Mouse (Mus musculus): ENCODE results near the gene Tank. TPM values are rescaled to one million over a fixed set of nuclear protein-coding genes. Genes with fewer than 3 reads are reported as not detected.
A peak's percentile ranks its signal among the peaks of the same experiment; 100 is the strongest.

Tank gene
- total RNA-seq, 2 experiments from 2014 or later = 30.0 to 35.4 TPM

DNA sequence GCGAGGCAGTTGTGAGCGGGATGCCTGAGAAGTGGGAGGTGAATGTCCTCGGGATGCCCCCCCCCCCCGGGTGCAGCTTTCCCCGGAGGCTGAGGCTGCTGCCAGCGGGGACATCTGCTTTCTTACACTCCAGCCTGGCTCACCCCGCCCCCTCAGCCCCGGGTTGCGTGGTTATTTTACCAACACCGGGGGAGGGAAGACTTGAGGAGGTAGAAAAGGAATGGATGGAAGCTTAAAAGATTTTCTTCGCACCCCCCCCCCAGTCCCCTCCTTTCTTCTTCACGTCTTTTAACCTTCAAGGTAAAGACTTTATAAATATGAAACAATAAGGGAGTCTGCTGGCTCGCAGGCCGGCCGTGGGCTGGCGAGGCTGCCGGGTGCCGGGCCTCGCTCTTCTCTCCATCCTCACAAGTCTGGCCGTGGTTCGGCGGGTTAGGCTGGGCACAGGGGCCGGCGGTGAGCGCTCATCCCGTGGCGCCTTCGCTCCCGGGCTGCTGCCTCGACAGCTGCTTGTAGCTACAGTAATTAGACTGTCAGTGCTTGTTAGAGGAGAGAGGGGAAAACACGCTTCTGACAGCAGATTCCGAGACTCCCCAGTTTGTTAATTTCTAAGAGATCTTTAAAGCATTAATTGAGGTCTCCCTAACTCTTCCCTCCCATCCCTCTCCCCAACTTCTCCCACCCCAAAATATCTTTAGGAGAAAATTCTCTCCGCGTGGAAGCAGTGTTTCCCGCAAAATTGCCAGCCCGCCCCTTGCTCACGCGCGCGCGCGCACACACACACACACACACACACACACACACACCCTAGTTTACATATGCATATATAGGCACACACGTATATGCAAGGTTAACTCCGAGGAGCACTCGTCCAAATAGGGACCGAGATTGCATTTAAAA lies 77.2 kb downstream of the Tank start:
- peak; percentile 55 to 72 for DNase-seq (ENCODE audit: low spot score in 2 of 2)

DNA sequence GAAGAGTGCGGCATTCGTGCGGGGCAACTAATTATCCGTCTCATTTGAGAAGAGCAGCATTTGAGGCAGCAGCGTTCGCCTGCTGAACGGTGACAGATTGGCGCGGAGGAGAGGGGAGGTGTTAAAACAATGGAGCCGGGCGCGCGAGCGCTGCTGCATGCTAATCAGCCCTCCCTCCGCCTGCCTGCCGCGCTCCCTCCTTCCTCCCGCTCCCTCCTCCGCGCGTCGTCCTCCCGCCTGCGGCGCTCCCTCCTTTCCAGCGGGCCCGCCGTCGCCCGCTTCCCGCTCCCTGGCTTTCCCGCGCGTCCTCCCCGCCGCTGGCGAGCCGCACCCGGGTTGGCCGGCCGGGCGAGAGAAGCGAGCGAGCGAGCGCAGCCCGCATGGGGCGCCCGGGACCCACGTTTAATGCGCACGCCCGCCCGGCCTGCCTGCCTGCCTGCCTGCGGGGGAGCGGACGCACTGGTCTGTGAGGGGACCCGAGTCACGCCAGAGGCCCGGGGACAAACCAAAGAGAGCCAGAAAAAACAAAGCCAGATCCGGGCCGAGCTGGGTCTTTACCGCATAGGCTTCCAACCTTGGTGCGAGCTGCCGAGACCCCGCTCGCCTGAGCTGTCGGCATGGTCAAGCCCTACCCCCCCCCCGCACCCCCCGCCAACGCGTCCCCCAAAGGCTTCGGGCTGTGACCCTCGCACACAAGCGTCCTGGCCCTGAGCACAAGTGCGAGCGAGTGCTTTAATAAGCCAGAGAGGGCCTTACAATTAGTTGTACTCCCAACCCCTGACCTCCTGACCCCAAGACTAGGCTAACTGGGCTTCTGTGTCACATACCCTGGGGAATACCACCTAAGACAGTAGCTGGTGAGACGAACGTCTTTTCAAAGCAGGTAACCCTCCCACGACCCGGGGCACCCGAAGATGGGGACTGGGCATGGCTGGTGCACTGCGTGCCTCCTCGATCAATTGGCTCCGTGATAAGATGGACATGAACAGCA lies 78.3 kb downstream of the Tank start:
- DNase-seq (ENCODE audit: low spot score in 2 of 2) = peak; percentile 86 to 88

- no peak for DNase-seq (ENCODE audit: low spot score in 2 of 2)
Observed at GRCm38 (mm10) chr2:61659254-61659653, 80.9 kb downstream of the Tank start.

GRCm38 (mm10) chr2:61662833-61663232 lies 84.4 kb downstream of the Tank start:
- DNase-seq (ENCODE audit: low spot score in 2 of 2) = no peak

DNA sequence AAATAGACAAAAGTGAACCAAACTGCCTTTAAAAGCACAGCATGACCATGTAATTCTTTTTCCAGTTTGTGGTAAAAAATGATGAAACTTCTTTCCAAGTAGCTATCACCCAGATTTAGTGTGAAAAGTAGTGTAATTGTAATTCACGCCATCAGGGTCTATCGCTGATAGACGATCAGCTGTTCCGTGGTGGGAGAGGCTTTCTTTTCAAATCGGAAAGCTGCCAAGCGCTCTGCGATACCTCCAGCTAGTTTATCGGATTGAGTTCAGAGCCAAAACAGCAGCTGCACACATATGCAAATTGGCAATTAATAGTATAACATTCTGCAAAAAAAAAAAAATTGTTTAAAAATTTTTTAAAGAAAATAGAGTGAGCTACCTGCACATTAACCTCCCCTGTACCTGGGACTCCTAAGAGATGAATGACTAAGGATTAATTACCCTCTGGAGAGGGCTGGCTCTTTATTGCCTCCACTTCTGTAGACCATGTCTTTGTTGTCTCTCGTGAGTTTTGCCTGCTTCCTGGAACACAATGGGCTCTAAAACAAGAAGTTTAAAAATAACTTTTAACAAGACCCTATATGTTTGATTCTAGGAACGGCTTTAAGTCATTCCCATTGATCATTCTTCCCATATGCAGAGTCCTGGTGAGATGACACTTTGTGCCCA lies 85.3 kb downstream of the Tank start:
- DNase-seq (ENCODE audit: low spot score in 2 of 2) = no peak

DNA sequence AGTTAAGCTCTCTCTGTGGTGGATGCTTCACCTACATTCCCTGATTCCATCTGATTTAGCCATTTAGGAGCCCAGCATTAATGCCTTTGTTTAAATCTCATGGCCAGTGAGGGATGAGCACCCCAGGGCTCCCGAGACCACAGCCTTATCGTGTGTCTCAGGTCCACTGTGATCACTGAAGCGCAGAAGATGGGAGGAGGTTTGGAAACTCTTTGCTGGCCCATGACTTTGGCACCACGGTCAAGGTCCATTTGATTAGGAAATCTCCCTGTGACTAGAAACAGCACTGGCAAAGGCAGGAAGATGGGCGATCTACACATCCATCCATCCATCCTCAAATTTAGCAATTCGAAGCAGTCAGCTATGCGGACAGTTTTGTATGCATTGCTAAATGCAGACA lies 89.0 kb downstream of the Tank start:
- DNase-seq (ENCODE audit: low spot score in 2 of 2) = no peak

DNA sequence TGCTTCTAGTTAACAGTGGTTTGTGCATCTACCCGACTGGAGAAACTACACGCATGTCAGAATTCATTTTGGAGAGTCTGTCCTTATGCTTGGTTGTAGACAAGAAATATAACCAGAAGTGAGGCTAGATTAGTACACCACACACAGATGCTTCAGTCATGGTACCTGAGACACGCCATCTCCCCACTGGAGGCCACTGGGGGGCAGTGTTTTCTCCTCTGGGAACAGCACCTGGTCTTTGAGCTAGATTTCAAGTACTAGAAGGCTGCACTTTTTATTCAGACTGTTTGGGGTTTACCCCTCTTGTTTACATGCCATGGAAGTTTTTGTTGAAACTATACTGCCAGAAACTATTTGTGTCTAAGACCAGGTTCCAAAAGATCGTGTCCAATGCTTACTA lies 89.9 kb downstream of the Tank start:
- peak; percentile 58 to 72 for DNase-seq (ENCODE audit: low spot score in 2 of 2)

- no peak for DNase-seq (ENCODE audit: low spot score in 2 of 2)
Observed at GRCm38 (mm10) chr2:61674555-61674954, 96.2 kb downstream of the Tank start.

GRCm38 (mm10) chr2:61681572-61681971 lies 103.2 kb downstream of the Tank start:
- DNase-seq (ENCODE audit: low spot score in 2 of 2) = no peak

DNA sequence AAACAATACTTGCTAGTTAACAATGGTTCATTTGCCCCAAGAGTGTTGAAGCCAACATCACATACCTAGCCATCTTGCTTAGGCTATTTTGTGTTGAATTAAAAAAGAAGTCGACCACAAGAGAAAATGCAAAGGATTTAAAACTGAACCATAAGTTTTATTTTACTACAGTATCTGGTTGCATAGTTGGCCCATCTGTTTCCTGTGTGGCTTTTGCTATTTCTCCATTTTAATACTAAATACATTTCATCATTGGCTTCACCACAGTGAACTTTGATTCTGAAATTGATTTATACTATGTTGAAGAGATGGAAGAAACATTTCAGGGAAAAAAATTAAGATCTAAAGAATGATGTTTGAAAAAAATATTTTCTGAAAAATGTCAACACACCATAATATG lies 108.1 kb downstream of the Tank start:
- DNase-seq (ENCODE audit: low spot score in 2 of 2) = no peak

GRCm38 (mm10) chr2:61689086-61689485 lies 110.7 kb downstream of the Tank start:
- no peak for DNase-seq (ENCODE audit: low spot score in 2 of 2)

Other genes starting within 250 kb of the Tank start
- 100 to 1,000 TPM; 131 to 133 TPM for gene Psmd14, start 133.1 kb downstream of the Tank start, total RNA-seq (2021)
- 10 to 100 TPM; 45.9 to 47.4 TPM for gene Tbr1, start 224.3 kb downstream of the Tank start, total RNA-seq (2021)